20 mouse cellular contexts compared by ENCODE assay signal in genomic region chr9:52849931-52850330, GRCm38 (mm10).
DNase-seq lines count a peak whose midpoint lies in the region; TF ChIP-seq lines count a peak whose summit lies in the region.
"Had no signal": no experiment of that assay in that cellular context is flagged by ENCODE, and none has a peak within 500 bp of the region (broad histone marks: within the 10 kb centered on the region; RNA-seq: fewer than 3 reads in every experiment).

No protein-coding gene starts in this region.

- peak; percentile 8 to 41 for DNase-seq in frontal cortex, adult 2 months (ENCODE audit: extremely low spot score in 1 of 2, low spot score in 1 of 2)
- DNase-seq in frontal cortex, postnatal 14 days (ENCODE audit: low spot score in 2 of 2): no peak
- DNase-seq in left cerebral cortex, adult 2 months (ENCODE audit: extremely low spot score in 1 of 2, low spot score in 2 of 2): no peak
- DNase-seq in left cerebral cortex, adult 11 months (ENCODE audit: low spot score): no peak
- peak; percentile 22 for DNase-seq in right cerebral cortex, postnatal 25 days
- no peak for DNase-seq in right cerebral cortex, postnatal 14 days
- no peak for DNase-seq in forebrain, embryonic 10.5 days (ENCODE audit: extremely low spot score, low spot score)
- no peak for DNase-seq in gastrocnemius, adult 8-10 months (ENCODE audit: low spot score in 2 of 2)
- DNase-seq: adrenal gland, postnatal 14 days; cerebellum, adult 9-10 months; gastrocnemius, postnatal 25 days; heart, adult 2 months; kidney, adult 11 months; lung, adult 18-20 months; thymus, postnatal 14 days had no signal

- no peak for TF ChIP-seq CTCF in left cerebral cortex, adult 2 months (IDR thresholded peaks at IDR 0.05)

- intact Hi-C loops in left cerebral cortex, adult 2 months (cut with DNase I): loop anchor here (2.0 to 10.0 kb wide), 2 partner anchors 171 to 365 kb away; partner anchors contain the start of gene AI593442

- H3K4me3 ChIP-seq in left cerebral cortex, adult 2 months: no peak overlapping the region
- no peak overlapping the region for H3K4me3 ChIP-seq in forebrain, embryonic 10.5 days
- H3K4me3 ChIP-seq: embryonic facial prominence, embryonic 15.5 days; heart, adult 2 months; hindbrain, embryonic 12.5 days; limb, embryonic 12.5 days; midbrain, embryonic 12.5 days; neural tube, embryonic 15.5 days had no signal

- 62% methylated on average over 3 of the region's 3 CpGs for WGBS in forebrain, embryonic 10.5 days

- H3K9me3 ChIP-seq in forebrain, embryonic 10.5 days: no peaks in the 10 kb centered on the region
- H3K9me3 ChIP-seq: embryonic facial prominence, embryonic 15.5 days; hindbrain, embryonic 12.5 days; limb, embryonic 12.5 days; midbrain, embryonic 12.5 days; neural tube, embryonic 15.5 days had no signal

- H3K4me1 ChIP-seq in forebrain, embryonic 10.5 days: no peaks in the 10 kb centered on the region
- H3K4me1 ChIP-seq: embryonic facial prominence, embryonic 15.5 days; hindbrain, embryonic 12.5 days; limb, embryonic 12.5 days; midbrain, embryonic 12.5 days; neural tube, embryonic 15.5 days had no signal

- H3K27me3 ChIP-seq in forebrain, embryonic 10.5 days (ENCODE audit: poor library complexity, severe bottlenecking): no peaks in the 10 kb centered on the region
- H3K27me3 ChIP-seq: embryonic facial prominence, embryonic 15.5 days; hindbrain, embryonic 12.5 days; limb, embryonic 12.5 days; midbrain, embryonic 12.5 days; neural tube, embryonic 15.5 days had no signal

- H3K27ac ChIP-seq in left cerebral cortex, adult 2 months: peak overlapping the region; percentile 64; the same call in 1 of the 2 replicates
- no peak overlapping the region for H3K27ac ChIP-seq in forebrain, embryonic 10.5 days
- H3K27ac ChIP-seq: embryonic facial prominence, embryonic 15.5 days; heart, adult 2 months; hindbrain, embryonic 12.5 days; limb, embryonic 12.5 days; midbrain, embryonic 12.5 days; neural tube, embryonic 15.5 days had no signal

- H3K36me3 ChIP-seq in forebrain, embryonic 10.5 days (replicated peaks): no peaks in the 10 kb centered on the region
- H3K36me3 ChIP-seq: embryonic facial prominence, embryonic 15.5 days; hindbrain, embryonic 12.5 days; limb, embryonic 12.5 days; midbrain, embryonic 12.5 days; neural tube, embryonic 15.5 days had no signal

Comparison
In these comparisons a context has a peak if more than half of its experiments do, and no peak if none do; other contexts are left out.
1. DNase-seq: peak in frontal cortex, adult 2 months (2 of 2) and right cerebral cortex, postnatal 25 days (single experiment); none in frontal cortex, postnatal 14 days (0 of 2), left cerebral cortex, adult 2 months (0 of 2), left cerebral cortex, adult 11 months (single experiment), right cerebral cortex, postnatal 14 days (single experiment), forebrain, embryonic 10.5 days (single experiment) and gastrocnemius, adult 8-10 months (0 of 2).